Mouse (Mus musculus): ENCODE results near the gene Adam4. TPM values are rescaled to one million over a fixed set of nuclear protein-coding genes. Genes with fewer than 3 reads are reported as not detected.
"Not testable (repeated sequence)": the region's sequence is repeated elsewhere in the genome, so short reads cannot be mapped to it uniquely, and the experiment has no call there.

The Adam4 gene
- 0.25 and 0.29 TPM in 2 replicates for polyA plus RNA-seq (2012; rRNA removed)

DNA sequence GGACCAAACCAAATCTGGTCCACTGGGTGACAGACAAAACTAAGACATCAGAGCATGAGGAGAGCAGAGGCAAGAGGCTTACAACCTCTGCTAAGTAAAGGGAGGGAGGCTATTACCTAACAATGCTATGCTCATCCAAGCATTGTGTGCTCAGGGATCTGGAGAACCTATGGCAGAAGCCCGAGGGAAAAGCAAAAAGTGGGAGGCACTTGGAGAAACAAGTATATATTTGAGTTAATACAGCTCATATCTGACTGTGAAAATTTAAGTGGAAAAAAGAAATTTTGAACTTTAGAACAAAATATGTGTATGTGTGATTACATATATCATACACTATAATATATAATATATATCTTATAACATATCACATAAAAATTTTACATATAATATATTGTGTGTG, at the start of gene Adam4:
Gene Adam4 (minus strand): TSS at position 101 of the 400 bp plus-strand sequence.
- TF ChIP-seq POLR2A (IDR thresholded peaks at IDR 0.05; ENCODE audit: low read depth, low read length) (no peak), CTCF (conservative IDR thresholded peaks at IDR 0.05; ENCODE audit: insufficient read depth, insufficient read length, low read depth, low read length) (no peak)
- WGBS: 94% methylated on average over 1 of the region's 1 CpGs
- no peak within 1 kb of the TSS for H3K4me3 ChIP-seq (ENCODE audit: insufficient read depth, low read depth, low read length)

DNA sequence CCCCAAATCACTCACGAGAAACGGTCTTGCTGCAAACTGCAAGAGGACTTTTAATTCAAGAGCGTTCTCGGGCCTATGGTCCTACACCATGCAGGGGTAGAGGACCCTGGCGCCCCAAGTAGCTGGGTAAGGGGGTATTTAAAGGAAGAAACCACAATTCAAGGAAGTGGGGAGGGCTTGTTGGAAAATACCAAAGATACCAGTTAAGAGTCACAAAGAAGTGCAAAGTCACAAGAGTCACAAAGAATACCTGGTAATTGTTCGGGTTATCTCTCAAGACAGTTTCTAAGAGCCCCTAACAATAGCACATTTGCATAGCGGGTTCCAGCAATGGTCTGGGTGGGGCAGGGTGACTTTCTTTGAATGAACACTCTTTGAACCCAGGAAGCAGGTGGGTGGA, 37.3 kb upstream of the Adam4 start:
- not testable (repeated sequence) for H3K27me3 ChIP-seq (replicated peaks; ENCODE audit: control insufficient read depth, insufficient read depth, low read length); H3K27ac ChIP-seq (ENCODE audit: insufficient read depth, low read depth, low read length); H3K4me1 ChIP-seq (ENCODE audit: control insufficient read depth, insufficient read depth, low read length); DNase-seq; H3K4me3 ChIP-seq (ENCODE audit: insufficient read depth, low read depth, low read length); H3K36me3 ChIP-seq (ENCODE audit: control insufficient read depth, insufficient read depth, low read length)
- 99% methylated on average over 7 of the region's 7 CpGs for WGBS

More for the DNA sequence above, at the start of gene Adam4:
- Histone ChIP-seq H3K4me1 (ENCODE audit: control insufficient read depth, insufficient read depth, low read length) (no peaks in the 10 kb centered on the region), H3K27me3 (replicated peaks; ENCODE audit: control insufficient read depth, insufficient read depth, low read length) (no peaks in the 10 kb centered on the region), H3K36me3 (ENCODE audit: control insufficient read depth, insufficient read depth, low read length) (no peaks in the 10 kb centered on the region; the same call in 1 of the 2 replicates), H3K27ac (ENCODE audit: insufficient read depth, low read depth, low read length) (no peak within 1 kb of the TSS)
- no peak for DNase-seq

DNA sequence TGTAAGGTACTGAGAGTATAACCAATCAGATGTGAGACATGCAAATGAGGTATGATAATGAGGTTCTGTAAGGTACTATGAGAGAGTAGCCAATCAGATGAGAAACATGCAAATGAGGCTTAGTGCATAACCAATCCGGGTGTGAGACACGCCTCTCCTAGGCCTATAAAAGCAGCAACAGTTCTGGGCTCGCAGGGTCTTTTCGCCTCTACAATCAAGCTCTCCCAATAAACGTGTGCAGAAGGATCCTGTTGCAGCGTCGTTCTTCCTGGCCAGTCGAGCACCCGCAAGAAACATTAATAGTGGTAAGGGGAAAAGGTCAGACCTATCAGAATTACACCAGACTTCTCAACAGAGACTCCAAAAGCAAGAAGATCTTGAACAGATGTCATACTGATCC, 17.2 kb upstream of the Adam4 start:
- DNase-seq; H3K4me3 ChIP-seq (ENCODE audit: insufficient read depth, low read depth, low read length); H3K4me1 ChIP-seq (ENCODE audit: control insufficient read depth, insufficient read depth, low read length); H3K27ac ChIP-seq (ENCODE audit: insufficient read depth, low read depth, low read length); H3K36me3 ChIP-seq (ENCODE audit: control insufficient read depth, insufficient read depth, low read length); H3K27me3 ChIP-seq (replicated peaks; ENCODE audit: control insufficient read depth, insufficient read depth, low read length): not testable (repeated sequence)
- WGBS: 87% methylated on average over 9 of the region's 9 CpGs

DNA sequence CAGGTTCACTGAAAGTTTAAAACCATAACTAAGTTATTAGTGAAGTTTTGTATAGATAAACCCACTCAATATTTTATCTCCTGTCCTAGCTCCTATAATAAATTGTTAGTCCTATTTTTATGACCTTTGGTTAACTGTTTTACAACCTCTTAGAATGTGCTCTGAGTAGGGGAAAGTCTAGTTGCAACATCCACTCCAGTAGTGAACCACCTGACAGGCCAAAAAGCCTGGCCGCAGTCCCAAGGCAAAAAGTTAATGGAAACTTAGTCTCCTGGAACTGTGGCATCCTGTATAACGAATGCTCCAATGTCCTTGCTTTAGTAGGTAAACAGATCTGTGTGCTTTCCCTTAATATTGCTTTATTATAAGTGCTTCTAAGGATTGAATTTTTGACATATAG, 13.0 kb upstream of the Adam4 start:
- DNase-seq: peak; percentile 80
- not testable (repeated sequence) for H3K36me3 ChIP-seq (ENCODE audit: control insufficient read depth, insufficient read depth, low read length); H3K27me3 ChIP-seq (replicated peaks; ENCODE audit: control insufficient read depth, insufficient read depth, low read length); H3K4me3 ChIP-seq (ENCODE audit: insufficient read depth, low read depth, low read length); H3K27ac ChIP-seq (ENCODE audit: insufficient read depth, low read depth, low read length); H3K4me1 ChIP-seq (ENCODE audit: control insufficient read depth, insufficient read depth, low read length)
- 57% methylated on average over 2 of the region's 2 CpGs for WGBS

DNA sequence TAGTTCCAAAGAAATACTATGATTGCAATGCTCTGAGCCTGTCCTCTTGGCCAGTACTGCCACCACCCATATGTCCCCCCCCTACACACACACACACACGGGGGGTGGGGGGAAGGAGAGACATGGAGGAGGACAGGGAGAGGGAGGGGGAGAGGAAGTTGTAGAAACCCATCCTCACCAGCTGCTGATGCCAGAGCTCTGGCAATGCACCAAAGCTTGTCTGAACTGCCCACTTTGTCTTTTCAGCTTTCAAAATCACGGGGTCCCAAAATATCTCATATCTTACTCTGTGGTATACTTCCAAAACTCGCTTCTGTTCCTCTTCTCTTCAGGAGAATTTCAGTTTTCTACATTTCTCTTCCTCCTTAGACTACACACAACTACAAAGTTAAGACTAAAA, 8.5 kb downstream of the Adam4 start:
- no peaks in the 10 kb centered on the region for H3K4me1 ChIP-seq (ENCODE audit: control insufficient read depth, insufficient read depth, low read length)
- no peak for DNase-seq
- H3K27ac ChIP-seq (ENCODE audit: insufficient read depth, low read depth, low read length): no peak overlapping the region
- H3K4me3 ChIP-seq (ENCODE audit: insufficient read depth, low read depth, low read length): no peak overlapping the region
- WGBS: 80% methylated on average over 3 of the region's 3 CpGs
- no peaks in the 10 kb centered on the region for H3K36me3 ChIP-seq (ENCODE audit: control insufficient read depth, insufficient read depth, low read length)
- H3K27me3 ChIP-seq (replicated peaks; ENCODE audit: control insufficient read depth, insufficient read depth, low read length): no peaks in the 10 kb centered on the region
- TF ChIP-seq POLR2A (IDR thresholded peaks at IDR 0.05; ENCODE audit: low read depth, low read length) (no peak), CTCF (conservative IDR thresholded peaks at IDR 0.05; ENCODE audit: insufficient read depth, insufficient read length, low read depth, low read length) (no peak)

DNA sequence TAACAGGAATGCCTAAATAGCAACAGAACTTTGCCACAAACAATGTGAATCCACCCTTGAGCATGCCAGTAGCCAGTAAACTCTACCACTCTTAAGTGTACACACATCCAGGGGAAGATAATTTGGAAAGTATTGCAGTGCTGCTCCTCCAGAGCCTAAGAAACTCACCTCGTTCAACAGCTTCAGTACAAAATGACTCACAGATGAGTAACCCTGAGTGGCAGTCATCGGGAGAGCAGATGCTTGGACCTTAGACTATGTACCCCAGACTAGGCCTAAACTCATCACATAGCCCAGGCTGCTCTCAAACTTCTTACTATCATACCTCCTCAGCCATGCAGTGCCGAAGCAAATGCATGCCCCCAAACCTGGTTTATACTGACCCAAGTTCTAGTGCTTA, 12.8 kb downstream of the Adam4 start:
- H3K4me1 ChIP-seq (ENCODE audit: control insufficient read depth, insufficient read depth, low read length): no peaks in the 10 kb centered on the region
- H3K36me3 ChIP-seq (ENCODE audit: control insufficient read depth, insufficient read depth, low read length): no peaks in the 10 kb centered on the region
- no peaks in the 10 kb centered on the region for H3K27me3 ChIP-seq (replicated peaks; ENCODE audit: control insufficient read depth, insufficient read depth, low read length)
- no peak for TF ChIP-seq POLR2A (IDR thresholded peaks at IDR 0.05; ENCODE audit: low read depth, low read length)
- no peak for TF ChIP-seq CTCF (conservative IDR thresholded peaks at IDR 0.05; ENCODE audit: insufficient read depth, insufficient read length, low read depth, low read length)
- DNase-seq: peak; percentile 20
- H3K4me3 ChIP-seq (ENCODE audit: insufficient read depth, low read depth, low read length): no peak overlapping the region
- 61% methylated on average over 3 of the region's 3 CpGs for WGBS
- H3K27ac ChIP-seq (ENCODE audit: insufficient read depth, low read depth, low read length): no peak overlapping the region

DNA sequence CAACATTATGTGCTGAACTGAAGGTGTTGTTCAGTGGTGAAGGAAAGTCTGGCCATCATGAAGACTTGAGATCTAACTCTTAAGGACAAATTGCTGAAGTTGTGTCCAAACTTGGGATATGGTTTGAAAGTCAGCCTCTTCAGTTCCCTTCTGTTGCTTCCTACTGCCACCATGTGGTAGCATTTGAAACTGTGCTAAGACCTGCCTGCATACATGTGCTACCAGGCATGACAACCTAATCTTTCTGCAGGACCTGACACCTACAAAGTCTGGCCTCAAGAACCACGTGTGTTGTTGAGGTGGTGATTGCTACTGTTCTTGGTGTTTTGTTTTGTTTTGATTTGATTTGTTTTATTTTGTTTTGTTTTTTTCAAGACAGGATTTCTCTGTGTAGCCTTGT, 19.6 kb downstream of the Adam4 start:
- peaks cover 2% of the 10 kb centered on the region for H3K36me3 ChIP-seq (ENCODE audit: control insufficient read depth, insufficient read depth, low read length)
- no peak overlapping the region for H3K27ac ChIP-seq (ENCODE audit: insufficient read depth, low read depth, low read length)
- TF ChIP-seq CTCF (conservative IDR thresholded peaks at IDR 0.05; ENCODE audit: insufficient read depth, insufficient read length, low read depth, low read length) (peak; percentile 65), POLR2A (IDR thresholded peaks at IDR 0.05; ENCODE audit: low read depth, low read length) (no peak)
- WGBS: 6% methylated on average over 1 of the region's 1 CpGs
- H3K4me3 ChIP-seq (ENCODE audit: insufficient read depth, low read depth, low read length): no peak overlapping the region
- no peaks in the 10 kb centered on the region for H3K4me1 ChIP-seq (ENCODE audit: control insufficient read depth, insufficient read depth, low read length)
- peak; percentile 56 for DNase-seq
- no peaks in the 10 kb centered on the region for H3K27me3 ChIP-seq (replicated peaks; ENCODE audit: control insufficient read depth, insufficient read depth, low read length)

DNA sequence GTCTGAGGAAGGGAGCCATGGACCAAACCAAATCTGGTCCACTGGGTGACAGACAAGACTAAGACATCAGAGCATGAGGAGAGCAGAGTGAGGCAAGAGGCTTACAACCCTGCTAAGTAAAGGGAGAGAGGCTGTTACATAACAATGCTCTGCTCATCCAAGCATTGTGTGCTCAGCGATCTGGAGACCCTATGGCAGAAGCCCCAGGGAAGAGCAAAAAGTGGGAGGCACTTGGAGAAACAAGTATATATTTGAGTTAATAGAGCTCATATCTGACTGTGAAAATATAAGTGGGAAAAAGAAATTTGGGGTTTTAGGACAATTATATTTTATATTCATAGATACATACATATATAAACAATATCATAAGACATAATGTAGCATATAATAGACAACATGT, 42.4 kb downstream of the Adam4 start, which contains the start of gene Gm4787:
Gene Gm4787 (minus strand): TSS at position 101 of the 400 bp plus-strand sequence.
- H3K36me3 ChIP-seq (ENCODE audit: control insufficient read depth, insufficient read depth, low read length); H3K27me3 ChIP-seq (replicated peaks; ENCODE audit: control insufficient read depth, insufficient read depth, low read length); DNase-seq; H3K4me3 ChIP-seq (ENCODE audit: insufficient read depth, low read depth, low read length); H3K27ac ChIP-seq (ENCODE audit: insufficient read depth, low read depth, low read length); H3K4me1 ChIP-seq (ENCODE audit: control insufficient read depth, insufficient read depth, low read length): not testable (repeated sequence)
- 63% methylated on average over 1 of the region's 1 CpGs for WGBS

Other genes with a start within 250 kb of the Adam4 start
- gene Slc8a3, start 88.8 kb downstream of the Adam4 start, polyA plus RNA-seq (2012; rRNA removed): 0.08 and 0.17 TPM in 2 replicates
- 0.31 and 0.35 TPM in 2 replicates for gene Gm4787, start 42.5 kb downstream of the Adam4 start, polyA plus RNA-seq (2012; rRNA removed)
- gene Cox16, start 63.2 kb upstream of the Adam4 start, polyA plus RNA-seq (2012; rRNA removed): 115 and 117 TPM in 2 replicates
- gene Gm20498, start 111.0 kb upstream of the Adam4 start, polyA plus RNA-seq (2012; rRNA removed): 14.5 and 21.3 TPM in 2 replicates
- 35.8 and 42.0 TPM in 2 replicates for gene Synj2bp, start 111.0 kb upstream of the Adam4 start, polyA plus RNA-seq (2012; rRNA removed)
- gene Adam21, start 146.5 kb upstream of the Adam4 start, polyA plus RNA-seq (2012; rRNA removed): 0.02 and 0.04 TPM in 2 replicates
- gene Med6, start 173.1 kb upstream of the Adam4 start, polyA plus RNA-seq (2012; rRNA removed): 6.2 and 8.6 TPM in 2 replicates
- 0.73 and 0.97 TPM in 2 replicates for gene Ttc9, start 209.3 kb upstream of the Adam4 start, polyA plus RNA-seq (2012; rRNA removed)